Mouse (Mus musculus) heart, postnatal 0 days (tissue): ENCODE data around the gene Wdr90.

Experiments used
- CTCF ChIP-seq: IDR thresholded peaks from 2 replicates; pipeline ENCODE4 v1.5.1; 2016; ENCODE audit warnings: antibody characterized with exemption, control low read depth, low read depth
- EP300 ChIP-seq: IDR thresholded peaks from 2 replicates; pipeline ENCODE4 v1.6.1; 2016; ENCODE audit warnings: antibody characterized with exemption, low read depth

DNA sequence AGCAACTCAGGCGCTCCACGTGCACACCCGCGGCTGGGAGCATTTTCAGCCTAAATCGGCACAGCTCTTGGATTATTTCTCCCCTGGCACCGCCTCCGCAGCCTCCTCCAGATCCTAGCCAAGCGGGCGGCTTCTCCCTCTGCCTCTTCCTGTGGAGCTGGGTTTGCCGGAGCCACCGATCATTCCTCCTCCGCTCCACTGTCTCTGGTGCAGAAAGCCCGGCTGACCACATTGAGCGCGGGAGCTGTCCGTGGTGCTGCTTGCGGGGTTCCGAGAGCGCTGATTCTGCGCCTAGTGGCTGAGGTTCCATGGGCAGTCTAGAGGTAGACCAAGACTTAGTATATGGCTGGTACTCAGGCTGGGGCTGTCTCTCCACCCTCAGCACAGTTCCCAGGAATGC lies 47.8 kb downstream of the Wdr90 start:
- peak; percentile 57 for TF ChIP-seq CTCF
- TF ChIP-seq EP300: no peak
